Mouse (Mus musculus): ENCODE results near the gene 1600002K03Rik.

DNA sequence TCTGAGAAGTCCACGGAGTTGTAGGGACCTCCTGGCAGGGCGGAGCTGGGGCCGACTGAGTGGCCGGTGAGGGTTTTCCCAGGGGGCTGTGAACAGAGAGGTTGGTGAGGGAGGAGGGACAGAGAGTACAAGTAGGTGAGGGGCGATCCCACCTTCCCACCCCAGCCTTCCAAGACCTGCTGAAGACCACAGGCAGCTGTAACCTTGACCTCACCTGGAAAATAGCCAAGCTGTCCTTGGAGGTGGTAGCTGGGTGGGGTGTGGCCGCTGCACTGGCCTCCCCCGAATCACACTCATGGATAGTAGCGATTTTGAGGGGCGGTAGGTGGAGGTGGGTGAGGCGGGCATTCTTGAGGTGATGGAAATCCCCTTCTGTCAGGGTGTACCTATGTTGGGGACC lies 37.6 kb upstream of the 1600002K03Rik start:
- TF ChIP-seq CTCF (IDR thresholded peaks at IDR 0.05; ENCODE audit: borderline replicate concordance, extremely low read depth, insufficient read depth, insufficient read length) (no peak), POLR2A (IDR thresholded peaks at IDR 0.05; ENCODE audit: borderline replicate concordance, extremely low read depth, insufficient read depth, insufficient read length, poor library complexity, severe bottlenecking) (no peak)

Measured in brain, embryonic 14.5 days (tissue).